Mouse (Mus musculus) lung, postnatal 0 days (tissue): ENCODE measurements around the gene Dtx1.

Source experiments
- CTCF ChIP-seq: IDR thresholded peaks from 2 replicates; pipeline ENCODE4 v1.5.1; 2016; ENCODE audit warnings: antibody characterized with exemption, mild to moderate bottlenecking
- EP300 ChIP-seq: IDR thresholded peaks from 2 replicates; pipeline ENCODE4 v1.6.1; 2016; ENCODE audit warnings: antibody characterized with exemption, mild to moderate bottlenecking, control low read depth

DNA sequence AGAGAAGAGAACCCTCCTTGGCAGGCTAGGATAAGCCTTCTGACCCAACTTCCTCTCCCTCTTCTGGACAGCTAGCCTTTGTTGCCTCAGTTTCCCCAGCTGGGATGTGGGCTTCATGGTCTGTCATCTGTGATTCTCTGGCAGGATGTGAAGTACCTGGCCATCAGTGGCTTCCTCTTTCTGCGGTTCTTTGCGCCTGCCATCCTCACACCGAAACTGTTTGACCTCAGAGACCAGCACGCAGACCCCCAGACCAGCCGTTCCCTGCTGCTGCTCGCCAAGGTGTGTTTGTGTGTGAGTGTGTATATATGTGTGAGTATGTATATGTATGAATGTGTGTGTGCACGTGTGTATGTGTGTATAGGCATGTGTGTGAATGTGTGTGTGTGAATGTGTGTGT, 41.6 kb downstream of the Dtx1 start:
- TF ChIP-seq CTCF (no peak), EP300 (no peak)
